Mouse (Mus musculus) heart, postnatal 4 days (tissue): ENCODE measurements around the gene Zfp534. TPM values are rescaled to one million over a fixed set of nuclear protein-coding genes. Genes with fewer than 3 reads are reported as not detected.
"Not testable (repeated sequence)": the region's sequence is repeated elsewhere in the genome, so short reads cannot be mapped to it uniquely, and the experiment has no call there.

Experiments used
- DNase-seq: peaks from one replicate; pipeline ENCODE4 v3.0.0; 2021
- total RNA-seq, 2 experiments: library from RNA; stranded (reverse); gene quantifications; 2 replicates each; pipeline ENCODE4 v1.2.3; 2021

Gene Zfp534
- total RNA-seq: under 1 TPM in 1 of 2 experiments, not detected in 1; 0.18 TPM

- not testable (repeated sequence) for DNase-seq
These were observed at the start of gene Zfp534 for GRCm38 (mm10) chr4:147702453-147702852. TSS of gene Zfp534 (minus strand) at chr4:147702553.

GRCm38 (mm10) chr4:147746255-147746654 lies 43.9 kb upstream of the Zfp534 start:
- not testable (repeated sequence) for DNase-seq

DNA sequence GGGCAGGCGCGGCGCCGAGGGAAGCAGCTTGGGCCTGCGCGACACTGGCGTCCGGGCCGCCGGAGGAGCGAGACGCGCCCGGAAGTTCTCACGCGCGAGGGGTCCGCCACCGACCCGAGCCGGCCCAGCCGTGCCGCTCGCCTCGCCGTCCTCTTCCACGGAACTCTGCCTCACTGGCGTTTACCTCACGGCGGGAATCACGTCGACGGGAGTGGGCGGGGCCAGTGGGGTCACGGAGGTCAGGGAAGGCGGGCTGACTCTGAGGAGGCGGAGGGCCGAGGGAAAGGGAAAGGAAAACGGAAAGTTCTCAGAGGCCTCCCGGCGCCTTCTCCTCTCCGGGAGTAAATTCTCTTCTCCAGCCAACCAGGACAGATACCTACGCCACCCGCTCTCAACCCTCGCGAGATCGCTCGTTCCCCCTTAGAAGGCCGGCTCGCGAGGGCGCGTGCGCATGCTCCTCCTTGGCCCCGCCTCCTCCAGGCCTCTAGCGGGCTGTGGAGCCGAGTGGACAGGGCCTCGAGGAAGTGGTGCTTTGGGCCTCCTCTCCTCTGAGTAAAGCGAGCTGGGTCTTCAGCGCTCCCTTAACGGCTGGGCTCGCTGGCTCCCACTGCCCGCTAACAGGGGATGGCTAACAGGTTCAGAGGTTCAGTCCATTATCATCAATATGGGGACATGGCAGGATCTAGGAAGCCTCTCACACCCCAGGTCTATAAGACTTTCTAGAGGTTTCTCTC lies 36.5 kb upstream of the Zfp534 start:
- DNase-seq: not testable (repeated sequence)

- not testable (repeated sequence) for DNase-seq
These were observed 47.1 kb downstream of the Zfp534 start for GRCm38 (mm10) chr4:147655245-147655644.

GRCm38 (mm10) chr4:147647407-147647806 lies 54.9 kb downstream of the Zfp534 start:
- DNase-seq: not testable (repeated sequence)

- DNase-seq: not testable (repeated sequence)
These were observed 59.9 kb downstream of the Zfp534 start, which contains the start of gene Zfp979 for GRCm38 (mm10) chr4:147642413-147642812. TSS of gene Zfp979 (minus strand) at chr4:147642513.

DNA sequence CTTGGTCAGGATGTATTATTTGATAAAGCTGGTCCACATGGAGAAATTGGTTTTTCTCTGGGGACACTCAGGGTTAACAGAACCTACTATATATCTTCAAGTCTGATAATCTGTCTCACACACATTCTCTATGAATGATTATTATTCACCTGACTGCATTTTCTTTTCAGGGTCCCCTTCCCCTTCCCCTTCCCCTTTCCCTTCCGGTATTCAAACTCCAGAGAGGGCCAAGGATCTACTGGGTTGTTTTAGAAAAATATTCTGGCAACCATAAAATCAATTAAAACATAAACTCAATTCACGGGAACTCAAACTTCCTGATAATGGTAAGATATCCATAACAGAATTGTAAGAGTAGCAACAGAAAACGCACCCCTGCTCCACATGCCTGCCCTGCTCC lies 60.4 kb downstream of the Zfp534 start:
- not testable (repeated sequence) for DNase-seq

DNA sequence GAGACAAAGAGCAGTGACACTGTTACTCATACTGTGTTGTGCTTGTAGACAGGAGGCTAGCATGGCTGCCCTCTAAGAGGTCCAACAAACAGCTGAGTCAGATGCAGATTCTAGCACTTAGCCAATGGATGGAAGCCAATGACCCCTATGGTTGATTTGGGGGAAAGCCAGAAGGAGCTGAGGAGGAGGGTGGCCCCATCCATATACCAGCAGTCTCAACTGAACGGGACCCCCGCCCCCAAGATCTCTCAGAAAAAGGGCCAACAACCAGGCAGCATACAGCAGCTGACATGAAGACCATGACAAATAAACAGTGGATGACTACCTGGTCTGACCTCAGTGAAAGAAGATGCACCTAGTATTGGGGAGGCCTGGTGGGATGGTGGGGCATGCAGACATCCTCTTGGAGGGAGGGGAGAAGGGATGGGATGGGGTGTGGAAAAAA lies 68.5 kb downstream of the Zfp534 start:
- not testable (repeated sequence) for DNase-seq

Other genes starting within 250 kb of the Zfp534 start
- 1 to 10 TPM; 6.0 to 6.7 TPM for gene Zfp982, start 210.1 kb downstream of the Zfp534 start, total RNA-seq
- gene Gm16503, start 162.3 kb downstream of the Zfp534 start, total RNA-seq: under 1 TPM; 0.33 to 0.72 TPM
- gene Zfp985, start 149.3 kb downstream of the Zfp534 start, total RNA-seq: under 1 TPM; 0.12 to 0.34 TPM
- gene Zfp979, start 60.0 kb downstream of the Zfp534 start, total RNA-seq: 1 to 10 TPM; 3.2 to 3.5 TPM
- 1 to 10 TPM; 3.8 to 4.4 TPM for gene Zfp984, start 107.2 kb upstream of the Zfp534 start, total RNA-seq
- 10 to 100 TPM in 1 of 2 experiments, 1 to 10 TPM in 1; 9.1 to 12.6 TPM for gene Zfp933, start 145.8 kb upstream of the Zfp534 start, total RNA-seq
- 10 to 100 TPM; 17.8 to 21.7 TPM for gene Miip, start 166.3 kb upstream of the Zfp534 start, total RNA-seq
- gene Fv1, start 166.4 kb upstream of the Zfp534 start, total RNA-seq: 10 to 100 TPM in 1 of 2 experiments, 1 to 10 TPM in 1; 9.9 to 11.7 TPM
- 100 to 1,000 TPM; 505 to 526 TPM for gene Mfn2, start 202.2 kb upstream of the Zfp534 start, total RNA-seq
- 10 to 100 TPM; 80.9 to 82.5 TPM for gene Plod1, start 234.2 kb upstream of the Zfp534 start, total RNA-seq
- 10 to 100 TPM; 46.8 to 49.3 TPM for gene 2510039O18Rik, start 238.3 kb upstream of the Zfp534 start, total RNA-seq